Mouse (Mus musculus) urinary bladder, postnatal 4 days (tissue): ENCODE results near the gene Samd4b.
"Not testable (repeated sequence)": the region's sequence is repeated elsewhere in the genome, so short reads cannot be mapped to it uniquely, and the experiment has no call there.

Experiments used
- DNase-seq, 2 experiments: peaks; one replicate each; pipeline ENCODE4 v3.0.0; 2021 to 2022; ENCODE audit warnings: low spot score in 2 of 2

Gene Samd4b

DNA sequence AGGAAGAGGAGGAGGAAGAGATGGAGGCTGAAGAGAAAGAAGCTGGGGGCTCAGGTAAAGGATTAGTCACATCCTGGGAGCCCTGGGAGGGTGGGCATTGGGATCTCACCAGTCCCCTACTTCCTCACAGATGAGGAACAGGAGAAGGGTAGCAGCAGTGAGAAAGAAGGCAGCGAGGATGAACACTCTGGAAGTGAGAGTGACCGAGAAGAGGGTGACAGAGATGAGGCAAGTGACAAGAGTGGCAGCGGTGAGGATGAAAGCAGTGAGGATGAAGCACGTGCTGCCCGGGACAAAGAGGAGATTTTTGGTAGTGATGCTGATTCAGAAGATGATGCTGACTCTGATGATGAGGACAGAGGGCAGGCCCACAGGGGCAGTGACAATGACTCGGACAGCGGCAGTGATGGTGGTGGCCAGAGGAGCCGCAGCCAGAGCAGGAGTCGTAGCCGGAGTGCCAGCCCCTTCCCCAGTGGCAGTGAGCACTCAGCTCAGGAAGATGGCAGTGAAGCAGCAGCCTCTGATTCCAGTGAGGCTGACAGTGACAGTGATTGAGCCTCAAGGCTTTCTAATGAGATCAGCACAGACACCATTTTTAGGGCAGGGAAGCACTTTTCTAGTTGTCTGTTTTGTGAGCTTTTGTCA lies 199.1 kb downstream of the Samd4b start:
- no peak for DNase-seq

GRCm38 (mm10) chr7:28398000-28398399 lies 199.9 kb downstream of the Samd4b start:
- DNase-seq: no peak

DNA sequence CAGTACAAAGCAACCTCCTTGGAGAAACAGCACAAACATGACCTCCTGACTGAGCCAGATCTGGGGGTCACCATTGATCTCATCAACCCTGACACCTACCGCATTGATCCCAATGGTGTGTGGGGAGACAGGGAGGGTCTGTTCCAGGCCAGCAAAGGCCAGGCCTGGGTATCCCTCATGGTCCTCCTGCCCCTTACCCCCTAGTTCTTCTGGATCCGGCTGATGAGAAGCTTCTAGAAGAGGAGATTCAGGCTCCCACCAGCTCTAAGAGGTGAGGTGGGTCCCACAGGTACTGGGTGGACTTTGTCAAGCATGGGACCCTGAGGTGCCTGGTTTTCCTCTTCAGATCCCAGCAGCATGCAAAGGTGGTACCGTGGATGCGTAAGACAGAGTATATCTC lies 202.5 kb downstream of the Samd4b start:
- DNase-seq: no peak

DNA sequence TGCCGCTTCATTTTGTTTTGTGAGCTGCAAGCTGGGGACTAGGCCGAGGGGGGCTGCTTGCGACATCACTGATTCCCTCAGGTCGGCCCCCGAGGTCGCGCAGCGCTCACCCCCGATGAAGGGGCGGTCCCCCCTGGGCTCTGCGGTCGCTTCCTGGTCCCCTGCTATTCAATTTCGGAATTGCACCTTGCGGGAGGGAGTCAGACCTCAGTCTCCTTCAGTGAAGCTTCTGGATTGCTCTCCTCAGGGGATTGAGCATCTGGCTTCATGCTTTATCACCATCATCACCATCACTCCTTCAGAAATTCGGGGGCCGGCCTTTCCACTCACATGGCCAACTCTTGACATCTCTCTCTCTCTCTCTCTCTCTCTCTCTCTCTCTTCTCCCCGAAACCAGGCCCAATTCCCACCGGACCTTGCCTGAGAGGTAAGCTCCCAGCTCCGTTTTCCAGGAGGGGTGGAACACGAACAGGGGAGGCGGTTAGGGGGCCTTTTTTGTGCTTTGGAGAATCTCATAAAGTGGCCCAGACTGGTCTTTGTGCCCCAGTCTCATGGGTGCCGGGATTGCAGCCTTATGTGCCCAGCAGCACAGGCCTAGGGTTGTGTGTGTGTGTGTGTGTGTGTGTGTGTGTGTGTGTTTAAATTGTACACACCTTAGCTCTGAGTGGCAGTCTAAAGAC lies 204.5 kb downstream of the Samd4b start:
- no peak for DNase-seq

GRCm38 (mm10) chr7:28392429-28393271 lies 205.3 kb downstream of the Samd4b start, which contains the start of the genes Med29 and Paf1:
Med29 (minus strand) TSS chr7:28392708.
Paf1 (plus strand) TSS chr7:28392951.
- peak; percentile 95 to 96 for DNase-seq

DNA sequence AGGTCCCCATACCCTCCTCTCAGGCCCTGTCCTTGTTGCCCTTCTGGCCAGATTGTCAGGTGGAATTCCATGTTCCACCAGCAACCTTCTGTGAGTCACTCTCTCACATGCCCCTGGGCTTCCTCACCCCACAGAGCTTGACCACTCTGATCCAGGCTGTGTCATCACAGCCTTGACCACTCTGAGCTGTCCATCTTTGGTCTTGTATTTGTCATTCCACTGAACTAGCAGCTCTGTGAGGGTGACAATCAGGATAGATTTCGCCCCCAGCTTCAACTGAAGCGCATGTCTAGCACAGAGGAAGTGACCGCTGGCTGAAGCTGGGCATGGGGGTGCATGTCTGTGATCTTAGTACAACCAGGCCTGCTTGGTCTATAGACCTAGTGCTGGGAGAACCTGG lies 207.6 kb downstream of the Samd4b start:
- DNase-seq: no peak

DNA sequence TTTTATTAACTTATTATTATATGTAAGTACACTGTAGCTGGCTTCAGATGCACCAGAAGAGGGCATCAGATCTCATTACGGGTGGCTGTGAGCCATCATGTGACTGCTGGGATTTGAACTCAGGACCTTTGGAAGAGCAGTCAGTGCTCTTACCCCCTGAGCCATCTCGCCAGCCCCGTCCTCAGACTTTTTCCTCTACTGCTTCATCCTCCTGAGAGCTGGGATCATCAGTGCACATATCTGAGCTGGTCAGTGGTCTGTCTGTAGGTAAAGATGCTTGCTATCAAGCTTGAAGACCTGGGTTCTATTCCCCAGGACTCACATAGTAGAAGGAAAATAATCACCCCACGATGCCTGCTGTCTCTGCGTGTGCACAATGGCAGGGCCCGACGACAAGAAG lies 210.6 kb downstream of the Samd4b start:
- DNase-seq: not testable (repeated sequence)

DNA sequence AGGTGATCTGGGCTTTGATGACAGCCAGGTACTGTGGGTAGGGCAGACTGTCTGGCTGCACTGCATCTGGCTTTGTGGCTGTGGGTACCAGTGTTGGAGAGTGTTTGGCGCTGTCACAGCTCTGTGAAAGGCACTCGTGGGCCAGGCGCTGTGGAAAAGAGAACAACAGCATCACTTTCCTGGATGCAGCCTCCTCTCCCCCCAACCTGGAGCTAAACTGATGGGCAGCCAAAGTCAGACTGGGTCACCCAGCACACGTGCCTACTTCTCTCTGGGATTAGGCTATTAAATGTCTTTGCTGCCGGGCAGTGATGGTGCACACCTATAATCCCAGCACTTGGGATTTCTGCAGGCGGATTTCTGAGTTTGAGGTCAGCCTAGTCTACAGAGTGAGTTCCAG lies 211.1 kb downstream of the Samd4b start:
- DNase-seq: not testable (repeated sequence)

- DNase-seq: peak; percentile 73 to 89
These were observed 211.5 kb downstream of the Samd4b start for GRCm38 (mm10) chr7:28386462-28386861.

DNA sequence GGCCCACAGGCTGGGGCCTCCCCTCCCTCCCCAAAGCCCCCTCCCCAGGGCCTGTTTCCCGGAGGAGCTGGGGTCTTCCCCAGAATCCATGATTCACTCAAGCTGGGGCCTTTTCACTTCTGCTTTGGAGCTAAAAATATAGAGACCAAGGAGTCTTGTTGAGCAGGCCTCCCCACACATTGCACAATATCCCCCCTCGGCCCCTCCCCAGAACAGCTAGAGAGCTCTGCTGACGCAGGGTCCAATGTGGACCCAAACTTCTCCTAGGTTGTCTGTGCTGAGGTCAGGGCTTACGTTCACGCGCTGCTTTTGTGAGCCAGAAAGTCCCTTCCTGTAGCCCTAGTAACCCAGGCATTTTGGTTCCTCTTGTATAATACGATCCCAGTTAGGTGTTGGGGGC lies 211.9 kb downstream of the Samd4b start:
- DNase-seq: no peak

- DNase-seq: no peak
These were observed 212.7 kb downstream of the Samd4b start for GRCm38 (mm10) chr7:28385196-28385595.

- DNase-seq: no peak
These were observed 213.8 kb downstream of the Samd4b start for GRCm38 (mm10) chr7:28384162-28384561.

- DNase-seq: no peak
These were observed 214.3 kb downstream of the Samd4b start for GRCm38 (mm10) chr7:28383606-28384005.

GRCm38 (mm10) chr7:28382981-28383396 lies 215.0 kb downstream of the Samd4b start:
- no peak for DNase-seq

DNA sequence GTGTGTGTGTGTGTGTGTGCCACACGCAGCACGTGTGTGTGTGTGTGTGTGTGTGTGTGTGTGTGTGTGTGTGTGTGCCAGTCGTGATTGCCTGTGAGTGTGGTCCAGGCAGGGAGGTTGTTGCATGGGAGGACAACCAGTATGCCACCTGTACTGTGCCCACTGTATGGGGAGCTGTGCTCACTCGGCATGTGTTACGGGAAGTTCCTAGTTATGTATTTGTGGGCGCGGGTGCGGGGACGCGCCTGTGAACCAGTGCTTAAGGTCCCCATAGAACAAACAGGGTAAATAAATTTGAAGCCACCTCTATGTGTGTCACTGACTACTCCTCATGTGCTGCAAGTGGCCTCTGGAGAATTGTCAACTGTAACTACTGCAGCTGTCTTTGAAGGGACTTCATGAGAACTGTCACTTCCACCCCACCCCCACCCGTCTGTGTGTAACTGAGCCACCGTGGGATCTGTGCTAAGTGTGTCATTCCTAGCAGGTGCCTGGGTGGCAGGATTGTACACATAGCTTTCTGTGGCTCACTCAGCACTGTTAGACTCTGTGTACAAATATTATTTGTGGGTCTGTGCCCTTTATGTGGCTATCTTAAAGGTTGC lies 215.5 kb downstream of the Samd4b start:
- DNase-seq: no peak

DNA sequence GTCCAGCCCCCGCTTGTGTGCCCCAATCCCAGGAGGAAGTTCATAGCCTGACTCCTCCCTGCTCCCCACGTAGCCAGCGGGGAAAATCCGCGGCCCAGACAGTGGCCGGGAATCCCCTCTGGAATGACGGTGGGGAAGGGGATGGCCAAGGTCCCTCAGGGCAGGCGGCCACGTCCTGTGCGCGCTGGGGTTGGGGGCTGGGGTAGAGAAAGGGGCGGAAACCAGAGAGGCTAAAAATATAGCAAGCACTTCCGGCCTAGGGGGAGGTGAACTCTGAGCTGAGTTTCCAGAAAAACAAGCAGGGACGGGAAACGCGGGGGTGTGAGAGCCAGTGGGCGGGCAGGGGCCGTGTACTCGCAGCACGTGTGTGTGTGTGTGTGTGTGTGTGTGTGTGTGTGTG lies 216.0 kb downstream of the Samd4b start:
- DNase-seq: peak; percentile 83 to 87

GRCm38 (mm10) chr7:28381017-28381790 lies 216.7 kb downstream of the Samd4b start:
- peak; percentile 79 to 80 for DNase-seq

GRCm38 (mm10) chr7:28380237-28381016 lies 217.5 kb downstream of the Samd4b start, which contains the start of gene Zfp36:
Zfp36 (minus strand) TSS chr7:28380253.
- DNase-seq: no peak

- DNase-seq: peak; percentile 93 to 97
These were observed 218.9 kb downstream of the Samd4b start for GRCm38 (mm10) chr7:28378769-28379651.
